Mouse (Mus musculus) midbrain, postnatal 0 days (tissue): ENCODE measurements around the gene Irak2. TPM values are rescaled to one million over a fixed set of nuclear protein-coding genes. Genes with fewer than 3 reads are reported as not detected.

Experiments
- ATAC-seq: fragments of 200-750 bp; cut with Nextera tagmentation; 2 replicates; pipeline ENCODE4 v1.8.0; 2017; ENCODE audit warnings: moderate number of reproducible peaks, mild to moderate bottlenecking, moderate TSS enrichment, moderate library complexity; ENCODE audit not compliant: low FRiP score
- DNase-seq: peaks from one replicate; pipeline ENCODE4 v3.0.0-alpha.2; 2015; ENCODE audit warnings: low spot score
- H3K27ac ChIP-seq: fragments of 300-500 bp; sonication (generic); 2 replicates; pipeline ENCODE4 v1.5.1; 2014; ENCODE audit warnings: low read depth, mild to moderate bottlenecking, low read length, mixed read lengths
- H3K27me3 ChIP-seq: fragments of 300-500 bp; sonication (generic); 2 replicates; pipeline ENCODE4 v1.6.1; 2014; ENCODE audit warnings: low read length, control low read depth, mixed read lengths; ENCODE audit not compliant: insufficient read depth
- H3K36me3 ChIP-seq: fragments of 300-500 bp; sonication (generic); 2 replicates; pipeline ENCODE4 v1.6.1; 2014; ENCODE audit warnings: low read length, control low read depth, mixed read lengths; ENCODE audit not compliant: insufficient read depth
- H3K4me1 ChIP-seq: fragments of 300-500 bp; sonication (generic); 2 replicates; pipeline ENCODE4 v1.6.1; 2014; ENCODE audit warnings: mild to moderate bottlenecking, control low read depth, antibody characterized with exemption, low read length, mixed read lengths; ENCODE audit not compliant: insufficient read depth
- H3K4me2 ChIP-seq: fragments of 300-500 bp; sonication (generic); 2 replicates; pipeline ENCODE4 v1.6.1; 2014; ENCODE audit warnings: low read depth, mild to moderate bottlenecking, low read length, mixed read lengths; ENCODE audit not compliant: poor library complexity, severe bottlenecking
- H3K4me3 ChIP-seq: fragments of 300-500 bp; sonication (generic); 2 replicates; pipeline ENCODE4 v1.5.1; 2014; ENCODE audit warnings: low read depth, mild to moderate bottlenecking, low read length, moderate library complexity
- H3K9ac ChIP-seq: fragments of 300-500 bp; sonication (generic); replicated peaks from 2 replicates; pipeline ENCODE4 v1.6.1; 2014; ENCODE audit warnings: mild to moderate bottlenecking, low read length, moderate library complexity, mixed read lengths; ENCODE audit not compliant: poor library complexity, severe bottlenecking
- H3K9me3 ChIP-seq: fragments of 300-500 bp; sonication (generic); 2 replicates; pipeline ENCODE4 v1.6.1; 2016; ENCODE audit warnings: low read length, control low read depth
- CTCF ChIP-seq: IDR thresholded peaks from 2 replicates; pipeline ENCODE4 v1.5.1; 2016; ENCODE audit warnings: antibody characterized with exemption, mild to moderate bottlenecking
- WGBS: fragments of 180-500 bp; shearing (Covaris S2); extraction: QIAGEN DNeasy Blood & Tissue Kit; methylation state at CpG from one replicate; pipeline ENCODE4 v1.1.7; 2014; 5-methylcytosine and 5-hydroxymethylcytosine counted together
- polyA plus RNA-seq: library from polyadenylated mRNA; unstranded; fragments of >200 nt; fragmentation: Nextera tagmentation; extraction: Ambion mirVana; gene quantifications from 2 replicates; pipeline ENCODE4 v1.2.1, GENCODE M21; 2015
- total RNA-seq: library from RNA; depleted of rRNA; stranded (reverse); fragments of >200 nt; gene quantifications from 2 replicates; pipeline ENCODE4 v1.2.3, GENCODE M21; 2014

Irak2 gene
- total and polyA plus RNA-seq, 2 experiments from 2014 or later: 2.7 to 7.6 TPM

GRCm38 (mm10) chr6:113643967-113644366, 5.7 kb downstream of the Irak2 start:
- Histone ChIP-seq H3K4me3 (no peak overlapping the region), H3K4me2 (no peak overlapping the region), H3K27ac (no peak overlapping the region), H3K4me1 (no peaks in the 10 kb centered on the region), H3K9ac (no peak overlapping the region), H3K27me3 (no peaks in the 10 kb centered on the region), H3K9me3 (no peaks in the 10 kb centered on the region), H3K36me3 (no peaks in the 10 kb centered on the region)
- ATAC-seq: no peak
- WGBS: 89% methylated on average over 2 of the region's 2 CpGs
- no peak for DNase-seq
- no peak for TF ChIP-seq CTCF

GRCm38 (mm10) chr6:113644808-113645207, 6.5 kb downstream of the Irak2 start:
- TF ChIP-seq CTCF: no peak
- no peaks in the 10 kb centered on the region for H3K9me3 ChIP-seq
- no peak overlapping the region for H3K4me3 ChIP-seq
- H3K36me3 ChIP-seq: no peaks in the 10 kb centered on the region
- no peak for ATAC-seq
- H3K27ac ChIP-seq: no peak overlapping the region
- 87% methylated on average over 8 of the region's 8 CpGs for WGBS
- H3K4me1 ChIP-seq: no peaks in the 10 kb centered on the region
- no peak overlapping the region for H3K4me2 ChIP-seq
- no peaks in the 10 kb centered on the region for H3K27me3 ChIP-seq
- no peak for DNase-seq
- no peak overlapping the region for H3K9ac ChIP-seq

DNA sequence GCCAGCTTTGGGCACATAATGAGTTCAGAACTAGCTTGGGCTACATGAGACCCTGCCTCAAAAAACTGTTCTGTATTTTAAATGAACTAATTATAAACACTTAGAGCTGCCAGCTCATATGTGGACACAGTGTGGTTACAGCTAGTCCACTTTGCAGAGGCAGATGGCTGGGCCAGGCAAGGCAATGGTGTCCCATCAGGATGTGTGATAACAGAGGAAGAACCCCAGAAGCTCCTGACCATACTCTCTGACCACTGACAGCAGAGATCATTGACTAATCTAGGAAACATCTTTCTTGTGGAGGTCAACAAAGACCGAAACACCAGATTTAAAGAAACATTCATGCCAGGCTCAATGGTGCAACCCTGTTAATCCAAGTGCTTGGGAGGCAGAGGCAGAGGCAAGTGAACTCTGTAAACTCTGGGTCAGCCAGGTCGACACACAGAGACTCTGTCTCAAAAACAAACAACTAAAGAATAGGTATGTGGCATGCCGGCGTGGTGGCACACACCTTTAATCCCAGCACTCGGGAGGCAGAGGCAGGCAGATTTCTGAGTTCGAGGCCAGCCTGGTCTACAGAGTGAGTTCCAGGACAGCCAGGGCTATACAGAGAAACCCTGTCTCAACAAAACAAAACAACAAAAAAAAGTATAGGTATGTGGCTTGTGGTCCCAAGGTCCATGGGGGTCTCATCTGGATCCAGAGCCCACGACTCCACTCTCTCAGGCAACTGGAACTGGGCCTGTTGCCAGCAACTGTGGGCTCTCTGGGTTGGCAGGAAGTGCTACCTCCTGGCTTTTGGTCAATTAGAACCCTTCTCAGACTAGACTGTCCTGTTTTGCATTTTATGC, 11.3 kb downstream of the Irak2 start:
- Histone ChIP-seq H3K9me3 (no peaks in the 10 kb centered on the region), H3K9ac (no peak overlapping the region), H3K27me3 (no peaks in the 10 kb centered on the region), H3K27ac (no peak overlapping the region), H3K4me1 (no peaks in the 10 kb centered on the region), H3K4me3 (no peak overlapping the region), H3K36me3 (no peaks in the 10 kb centered on the region), H3K4me2 (no peak overlapping the region)
- DNase-seq (no peak), ATAC-seq (no peak)
- no peak for TF ChIP-seq CTCF
- WGBS: 79% methylated on average over 7 of the region's 7 CpGs

- no peaks in the 10 kb centered on the region for H3K9me3 ChIP-seq
- no peak for DNase-seq
- no peak overlapping the region for H3K9ac ChIP-seq
- H3K27ac ChIP-seq: no peak overlapping the region
- 70% methylated on average over 4 of the region's 4 CpGs for WGBS
- H3K4me1 ChIP-seq: no peaks in the 10 kb centered on the region
- no peak overlapping the region for H3K4me2 ChIP-seq
- H3K27me3 ChIP-seq: no peaks in the 10 kb centered on the region
- H3K4me3 ChIP-seq: no peak overlapping the region
- TF ChIP-seq CTCF: no peak
- H3K36me3 ChIP-seq: no peaks in the 10 kb centered on the region
- ATAC-seq: no peak
Measured at GRCm38 (mm10) chr6:113650197-113650640, 12.0 kb downstream of the Irak2 start.

- Histone ChIP-seq H3K4me2 (no peak overlapping the region), H3K36me3 (no peaks in the 10 kb centered on the region), H3K4me1 (no peaks in the 10 kb centered on the region), H3K27ac (no peak overlapping the region), H3K27me3 (no peaks in the 10 kb centered on the region), H3K9ac (no peak overlapping the region), H3K9me3 (no peaks in the 10 kb centered on the region), H3K4me3 (no peak overlapping the region)
- no peak for TF ChIP-seq CTCF
- no peak for ATAC-seq
- no peak for DNase-seq
- 66% methylated on average over 3 of the region's 3 CpGs for WGBS
Measured at GRCm38 (mm10) chr6:113651626-113652025, 13.4 kb downstream of the Irak2 start.

DNA sequence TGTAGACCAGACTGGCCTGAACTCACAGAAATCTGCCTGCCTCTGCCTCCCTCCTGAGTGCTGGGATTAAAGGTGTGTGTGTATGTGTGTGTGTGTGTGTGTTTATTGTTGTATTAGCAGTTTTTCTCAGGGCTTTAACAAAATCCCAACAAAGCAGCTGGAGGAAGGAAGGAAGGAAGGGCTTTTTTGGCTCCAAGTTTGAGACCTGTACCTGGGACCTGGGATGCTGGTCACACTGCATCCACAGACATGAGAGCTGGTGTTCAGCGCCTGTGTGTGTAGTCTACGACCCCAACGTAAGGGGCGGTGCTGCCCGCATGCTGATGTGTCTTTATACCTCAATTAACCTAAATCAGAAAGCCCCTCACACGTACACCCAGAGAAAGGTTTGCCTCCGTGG, 15.3 kb downstream of the Irak2 start:
- Histone ChIP-seq H3K9me3 (no peaks in the 10 kb centered on the region), H3K27ac (no peak overlapping the region), H3K36me3 (no peaks in the 10 kb centered on the region), H3K4me1 (no peaks in the 10 kb centered on the region), H3K27me3 (no peaks in the 10 kb centered on the region), H3K4me3 (no peak overlapping the region), H3K9ac (no peak overlapping the region), H3K4me2 (no peak overlapping the region)
- TF ChIP-seq CTCF: no peak
- ATAC-seq (no peak), DNase-seq (no peak)
- 92% methylated on average over 7 of the region's 7 CpGs for WGBS
